Mouse (Mus musculus) limb, embryonic 12.5 days (tissue): ENCODE data around the gene Lgi4. TPM values are rescaled to one million over a fixed set of nuclear protein-coding genes. Genes with fewer than 3 reads are reported as not detected.

Experiments used
- ATAC-seq: fragments of 200-750 bp; cut with Nextera tagmentation; 2 replicates; pipeline ENCODE4 v1.8.0; 2017; ENCODE audit warnings: low read depth, moderate TSS enrichment; ENCODE audit not compliant: insufficient number of reproducible peaks, insufficient read depth, low FRiP score, low TSS enrichment
- H3K27ac ChIP-seq: fragments of 300-500 bp; sonication (generic); 2 replicates; pipeline ENCODE4 v1.5.1; 2016; ENCODE audit warnings: mild to moderate bottlenecking, moderate library complexity
- H3K27me3 ChIP-seq: fragments of 300-500 bp; sonication (generic); 2 replicates; pipeline ENCODE4 v1.6.1; 2016; ENCODE audit warnings: mild to moderate bottlenecking, moderate library complexity
- H3K36me3 ChIP-seq: fragments of 300-500 bp; sonication (generic); 2 replicates; pipeline ENCODE4 v1.6.1; 2016; ENCODE audit warnings: mild to moderate bottlenecking, moderate library complexity
- H3K4me1 ChIP-seq: fragments of 300-500 bp; sonication (generic); replicated peaks from 2 replicates; pipeline ENCODE4 v1.6.1; 2016
- H3K4me2 ChIP-seq: fragments of 300-500 bp; sonication (generic); 2 replicates; pipeline ENCODE4 v1.6.1; 2016; ENCODE audit warnings: mild to moderate bottlenecking, moderate library complexity
- H3K4me3 ChIP-seq: fragments of 300-500 bp; sonication (generic); replicated peaks from 2 replicates; pipeline ENCODE4 v1.5.1; 2016; ENCODE audit warnings: mild to moderate bottlenecking
- H3K9ac ChIP-seq: fragments of 300-500 bp; sonication (generic); replicated peaks from 2 replicates; pipeline ENCODE4 v1.6.1; 2016; ENCODE audit warnings: mild to moderate bottlenecking, moderate library complexity
- H3K9me3 ChIP-seq: fragments of 300-500 bp; sonication (generic); 2 replicates; pipeline ENCODE4 v1.6.1; 2016; ENCODE audit warnings: mild to moderate bottlenecking, moderate library complexity
- WGBS: fragments of 180-500 bp; shearing (Covaris S2); methylation state at CpG from one replicate; pipeline ENCODE4 v1.1.7; 2016; 5-methylcytosine and 5-hydroxymethylcytosine counted together
- polyA plus RNA-seq: library from polyadenylated mRNA; unstranded; fragments of >200 nt; fragmentation: Nextera tagmentation; extraction: Ambion mirVana; gene quantifications from 2 replicates; pipeline ENCODE4 v1.2.1, GENCODE M21; 2016

Lgi4 gene
- polyA plus RNA-seq, 1 experiment from 2014 or later: 0.61 TPM

DNA sequence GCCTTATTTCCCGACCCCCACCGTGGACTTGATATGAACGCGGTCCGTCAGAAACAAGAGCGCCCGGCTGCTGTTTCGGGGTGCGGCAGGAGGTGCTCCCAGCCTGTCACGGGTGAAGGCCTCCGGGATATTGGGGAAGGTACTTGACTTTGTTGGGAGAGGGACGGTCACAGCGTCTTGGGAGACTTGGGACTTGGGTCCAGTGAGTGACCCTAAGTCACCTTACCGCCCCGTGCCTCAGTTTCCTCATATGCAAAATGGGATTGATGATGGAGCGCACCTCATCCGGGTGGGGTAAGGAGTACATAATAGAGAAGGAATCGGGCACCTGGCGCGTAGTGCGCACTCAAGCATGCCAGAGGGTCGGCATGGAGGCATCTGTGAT, 6.9 kb upstream of the Lgi4 start:
- Histone ChIP-seq H3K4me3 (peak overlapping the region; percentile 28), H3K4me1 (peaks cover 64% of the 10 kb centered on the region), H3K27me3 (peaks cover 76% of the 10 kb centered on the region), H3K9me3 (no peaks in the 10 kb centered on the region), H3K36me3 (no peaks in the 10 kb centered on the region), H3K27ac (no peak overlapping the region), H3K9ac (0 out of 2 replicates have a peak overlapping the region, but pooled peaks have one; percentile 12), H3K4me2 (peak overlapping the region; percentile 52)
- 2% methylated on average over 22 of the region's 22 CpGs for WGBS
- no peak for ATAC-seq

DNA sequence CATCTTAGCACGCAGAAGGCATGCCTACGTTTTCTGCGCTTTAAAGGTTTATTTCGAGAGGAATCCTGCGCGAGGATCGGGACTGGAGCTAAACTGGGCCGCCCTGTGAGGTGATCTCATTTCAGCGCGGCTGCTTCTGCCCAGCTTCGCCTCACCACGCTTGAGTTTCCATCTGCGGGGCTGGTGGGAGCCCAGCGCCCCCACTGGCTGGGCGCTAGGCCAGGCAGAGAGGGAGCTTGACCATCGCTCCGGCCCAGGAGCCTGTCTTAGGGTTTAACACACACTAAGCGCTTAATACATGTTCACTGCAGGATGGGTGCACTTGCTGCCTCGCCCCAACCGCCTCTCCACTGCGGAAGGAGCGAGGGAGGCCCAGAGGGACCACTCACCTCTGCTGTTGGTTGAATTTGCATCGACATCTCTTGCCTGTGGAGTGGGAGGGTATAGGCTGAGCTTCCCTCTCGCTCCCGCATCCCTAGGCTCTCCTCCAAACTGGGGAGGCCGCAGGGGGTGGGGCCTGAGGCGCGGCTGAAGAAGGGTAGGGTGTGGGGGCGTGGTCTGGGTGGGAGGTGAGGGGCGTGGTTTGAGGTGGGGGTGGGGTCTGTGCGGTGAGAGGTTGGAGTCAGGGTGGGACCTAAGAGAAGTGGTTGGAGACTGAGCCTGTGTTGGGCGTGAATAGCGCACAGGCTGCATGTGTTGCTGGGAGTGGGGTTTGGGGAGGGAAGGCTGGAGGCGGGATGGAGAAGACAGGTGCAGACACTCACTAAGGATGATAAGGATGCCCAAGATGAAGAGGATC, 6.3 kb upstream of the Lgi4 start:
- no peak overlapping the region for H3K27ac ChIP-seq
- 2% methylated on average over 34 of the region's 34 CpGs for WGBS
- no peak for ATAC-seq

DNA sequence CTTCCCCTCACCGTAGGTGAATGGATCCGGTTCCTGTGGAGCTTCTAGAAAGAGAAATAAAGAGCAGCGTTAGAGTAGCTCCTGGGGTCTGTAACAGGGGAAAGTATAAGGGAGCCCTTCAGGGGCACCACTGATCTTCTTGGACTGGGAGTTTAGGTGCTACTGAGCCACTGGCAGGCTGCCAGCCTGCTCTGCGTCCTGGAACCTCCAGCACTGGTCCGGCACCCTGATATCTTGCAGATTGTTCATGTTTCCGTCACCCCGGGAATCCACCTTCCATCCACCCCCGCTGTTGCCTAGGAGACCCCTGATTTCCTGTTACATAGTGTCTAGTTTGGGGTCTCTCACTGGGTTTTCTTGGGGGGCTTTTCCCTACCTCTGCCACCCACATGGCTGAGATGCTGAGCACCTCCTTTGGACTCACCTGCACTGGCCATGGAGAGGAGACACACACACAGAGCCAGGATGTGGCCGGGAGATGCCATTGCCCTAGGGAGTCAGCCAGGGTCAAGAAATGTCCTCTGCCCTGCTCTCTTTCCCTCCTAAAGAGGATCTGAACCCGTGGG, 5.2 kb upstream of the Lgi4 start:
- Histone ChIP-seq H3K27ac (no peak overlapping the region), H3K9ac (no peak overlapping the region), H3K4me3 (no peak overlapping the region), H3K4me1 (peaks cover 66% of the 10 kb centered on the region), H3K27me3 (peaks cover 60% of the 10 kb centered on the region), H3K9me3 (no peaks in the 10 kb centered on the region), H3K36me3 (no peaks in the 10 kb centered on the region), H3K4me2 (peak overlapping the region; percentile 48)
- ATAC-seq: no peak
- WGBS: 30% methylated on average over 10 of the region's 10 CpGs

More for the DNA sequence above, 6.3 kb upstream of the Lgi4 start:
- Histone ChIP-seq H3K4me3 (peak overlapping the region; percentile 28), H3K27me3 (peaks cover 71% of the 10 kb centered on the region), H3K36me3 (no peaks in the 10 kb centered on the region), H3K4me1 (peaks cover 64% of the 10 kb centered on the region), H3K4me2 (peak overlapping the region; percentile 52), H3K9me3 (no peaks in the 10 kb centered on the region), H3K9ac (0 out of 2 replicates have a peak overlapping the region, but pooled peaks have one; percentile 12)

DNA sequence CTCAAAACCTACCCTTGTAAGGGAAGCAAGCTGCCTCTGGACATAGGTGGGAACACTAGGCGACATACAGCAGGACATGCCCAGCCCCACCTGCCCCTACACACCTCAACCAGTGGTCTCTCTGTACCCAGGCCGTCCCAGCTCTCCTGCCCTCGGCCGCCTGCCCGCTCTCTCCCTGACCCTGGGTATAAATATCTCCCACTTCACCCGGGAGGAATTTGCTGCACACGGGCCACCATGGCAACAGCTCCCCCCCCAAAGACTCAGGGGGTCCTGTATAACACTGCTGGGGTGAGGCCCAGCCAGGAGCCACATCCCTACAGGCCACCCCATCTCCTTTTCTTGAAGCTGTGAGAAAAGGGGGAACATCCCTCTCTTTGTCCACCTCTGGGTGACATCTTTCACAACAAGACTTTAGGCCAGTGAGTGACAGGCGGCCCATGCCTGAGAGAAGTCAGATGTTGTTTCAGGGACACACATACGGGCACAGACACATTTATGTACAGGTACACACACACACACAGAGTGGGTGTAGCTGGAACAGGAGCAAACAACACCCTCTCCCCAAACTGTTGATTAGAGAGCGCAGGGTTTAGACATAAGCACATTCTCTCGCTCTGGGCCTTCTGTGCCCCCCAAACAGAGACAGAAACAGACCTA, 4.4 kb upstream of the Lgi4 start:
- peak overlapping the region; percentile 54; the same call in 1 of the 2 replicates for H3K27ac ChIP-seq
- peak overlapping the region; percentile 24; the same call in 1 of the 2 replicates for H3K4me3 ChIP-seq
- no peaks in the 10 kb centered on the region for H3K36me3 ChIP-seq
- 48% methylated on average over 11 of the region's 11 CpGs for WGBS
- peaks cover 62% of the 10 kb centered on the region for H3K4me1 ChIP-seq
- H3K27me3 ChIP-seq: peaks cover 52% of the 10 kb centered on the region
- no peak overlapping the region for H3K9ac ChIP-seq
- peak overlapping the region; percentile 48 for H3K4me2 ChIP-seq
- no peaks in the 10 kb centered on the region for H3K9me3 ChIP-seq
- ATAC-seq: peak; percentile 6; the same call in 1 of the 2 replicates

DNA sequence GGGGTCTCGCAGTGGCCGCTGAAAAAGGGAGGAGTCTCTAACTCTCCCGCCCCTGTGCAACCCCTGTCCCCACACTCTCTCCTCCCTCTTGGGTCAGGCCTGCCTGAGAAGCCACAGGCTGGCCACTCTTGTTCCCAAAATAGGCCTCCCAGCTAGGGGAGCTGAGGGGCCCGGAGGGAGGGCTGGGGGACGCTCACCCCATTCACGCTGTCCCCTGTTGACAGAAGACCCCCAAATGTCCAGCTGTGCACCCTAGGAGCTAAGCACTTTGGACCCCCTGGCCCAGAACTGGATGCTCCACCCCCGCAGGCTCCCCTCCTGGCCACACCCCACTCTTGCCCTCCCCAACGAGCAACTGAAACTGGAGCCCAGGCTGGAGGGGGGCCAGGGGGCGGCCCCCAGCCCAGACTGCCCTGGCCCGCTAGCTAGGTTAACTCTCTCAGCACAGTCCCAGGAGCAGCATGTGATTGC, 3.8 kb upstream of the Lgi4 start:
- peak; percentile 69 for ATAC-seq
- peaks cover 56% of the 10 kb centered on the region for H3K4me1 ChIP-seq
- H3K4me3 ChIP-seq: peak overlapping the region; percentile 24
- H3K9ac ChIP-seq: 0 out of 2 replicates have a peak overlapping the region, but pooled peaks have one; percentile 4
- peak overlapping the region; percentile 54; the same call in 1 of the 2 replicates for H3K27ac ChIP-seq
- no peaks in the 10 kb centered on the region for H3K36me3 ChIP-seq
- H3K9me3 ChIP-seq: no peaks in the 10 kb centered on the region
- 4% methylated on average over 10 of the region's 10 CpGs for WGBS
- H3K4me2 ChIP-seq: peak overlapping the region; percentile 48
- peaks cover 46% of the 10 kb centered on the region for H3K27me3 ChIP-seq

DNA sequence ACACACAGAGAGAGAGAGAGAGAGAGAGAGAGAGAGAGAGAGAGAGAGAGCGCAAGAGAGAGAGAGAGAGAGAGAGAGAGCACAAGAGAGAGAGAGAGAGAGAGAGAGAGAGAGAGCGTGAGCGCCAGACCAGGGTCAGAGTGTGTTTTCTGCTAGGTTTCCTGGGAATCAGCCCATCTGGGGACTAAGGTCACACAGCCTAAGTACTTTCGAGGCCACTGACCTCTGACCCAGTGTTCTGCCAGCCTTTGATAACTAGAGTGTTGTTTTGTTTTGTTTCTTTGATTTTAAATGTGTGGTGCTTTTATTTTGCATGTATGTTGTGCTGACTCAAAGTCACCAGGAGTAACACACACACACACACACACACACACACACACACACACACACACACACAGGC, 3.3 kb upstream of the Lgi4 start:
- peaks cover 41% of the 10 kb centered on the region for H3K27me3 ChIP-seq
- 22% methylated on average over 3 of the region's 4 CpGs for WGBS
- no peak for ATAC-seq
- no peaks in the 10 kb centered on the region for H3K36me3 ChIP-seq
- H3K4me1 ChIP-seq: peaks cover 53% of the 10 kb centered on the region
- H3K9ac ChIP-seq: 0 out of 2 replicates have a peak overlapping the region, but pooled peaks have one; percentile 4
- H3K4me3 ChIP-seq: no peak overlapping the region
- peak overlapping the region; percentile 54; the same call in 1 of the 2 replicates for H3K27ac ChIP-seq
- H3K4me2 ChIP-seq: peak overlapping the region; percentile 48
- H3K9me3 ChIP-seq: no peaks in the 10 kb centered on the region

DNA sequence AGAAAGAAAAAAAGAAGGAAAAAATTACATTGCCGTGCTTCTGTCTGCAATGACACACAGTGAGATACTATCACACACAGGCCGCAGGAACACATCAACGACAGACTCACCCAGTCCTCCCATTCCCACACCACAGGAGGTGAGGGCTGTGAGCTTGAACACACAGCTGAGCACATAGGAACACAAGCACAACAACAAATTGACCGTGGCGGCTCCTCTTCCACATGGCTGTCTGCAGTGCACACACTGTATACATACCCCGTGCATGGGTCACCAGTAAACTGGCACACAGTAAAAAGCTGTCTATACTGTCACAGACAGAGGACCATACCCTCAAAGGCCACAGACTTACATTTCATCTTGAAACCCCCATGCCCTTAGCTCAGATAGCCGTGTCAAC, 2.7 kb upstream of the Lgi4 start:
- Histone ChIP-seq H3K4me2 (no peak overlapping the region), H3K9ac (no peak overlapping the region), H3K27me3 (peaks cover 35% of the 10 kb centered on the region), H3K36me3 (no peaks in the 10 kb centered on the region), H3K4me1 (peaks cover 47% of the 10 kb centered on the region), H3K4me3 (no peak overlapping the region), H3K9me3 (no peaks in the 10 kb centered on the region), H3K27ac (no peak overlapping the region)
- ATAC-seq: no peak
- 74% methylated on average over 7 of the region's 7 CpGs for WGBS

DNA sequence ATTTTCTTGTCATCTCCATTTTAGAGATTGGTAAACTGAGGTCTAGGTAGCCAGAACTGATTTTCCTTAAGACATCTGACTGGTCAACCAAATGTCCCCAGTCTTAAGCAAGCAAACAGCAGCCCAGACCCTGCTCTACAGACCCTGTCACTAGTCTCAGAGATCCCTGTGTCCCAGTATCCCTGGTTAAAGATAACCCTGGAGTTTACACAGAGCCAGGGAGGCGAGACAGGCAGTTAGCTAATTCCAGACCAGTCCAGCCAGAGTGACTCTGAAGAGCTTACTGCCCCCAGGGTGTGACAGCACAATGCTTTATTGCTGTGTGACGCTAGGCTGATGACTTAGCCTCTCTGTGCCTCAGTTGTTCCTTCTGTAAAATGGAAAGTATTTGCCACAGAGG, 2.1 kb upstream of the Lgi4 start, which contains the start of gene Fxyd1:
TSS of gene Fxyd1 (minus strand) at position 129 of the 400 bp plus-strand sequence.
- Histone ChIP-seq H3K4me1 (peaks cover 41% of the 10 kb centered on the region), H3K36me3 (no peaks in the 10 kb centered on the region), H3K9me3 (no peaks in the 10 kb centered on the region), H3K4me3 (no peak within 1 kb of the TSS), H3K27ac (peak within 1 kb of the TSS; percentile 54; the same call in 1 of the 2 replicates), H3K27me3 (peaks cover 29% of the 10 kb centered on the region), H3K4me2 (peak within 1 kb of the TSS; percentile 48; the same call in 1 of the 2 replicates), H3K9ac (0 out of 2 replicates have a peak within 1 kb of the TSS, but pooled peaks have one; percentile 4)
- 61% methylated on average over 2 of the region's 2 CpGs for WGBS
- no peak for ATAC-seq

DNA sequence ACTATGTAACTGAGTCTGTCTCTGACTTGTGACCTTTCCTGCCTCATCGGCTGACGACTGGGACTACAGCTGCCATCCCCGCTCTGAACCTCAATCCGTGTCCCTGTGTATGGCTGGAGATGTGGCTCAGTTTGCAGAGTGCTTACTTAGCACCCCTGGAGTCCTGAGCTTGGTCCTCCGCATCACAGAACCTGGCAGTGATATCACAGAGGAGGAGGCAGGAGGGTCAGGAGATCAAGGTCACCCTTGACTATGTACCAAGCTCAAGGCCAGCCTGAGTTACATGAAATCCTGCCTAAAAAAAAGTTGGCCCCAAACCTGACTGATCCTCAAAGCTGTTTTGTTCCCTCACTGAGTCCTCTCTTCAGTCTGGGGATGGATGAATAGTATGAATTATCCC, 1.4 kb upstream of the Lgi4 start:
- Histone ChIP-seq H3K4me3 (no peak overlapping the region), H3K36me3 (no peaks in the 10 kb centered on the region), H3K9ac (no peak overlapping the region), H3K9me3 (no peaks in the 10 kb centered on the region), H3K4me1 (peaks cover 34% of the 10 kb centered on the region), H3K27me3 (peaks cover 22% of the 10 kb centered on the region), H3K4me2 (no peak overlapping the region), H3K27ac (no peak overlapping the region)
- ATAC-seq: no peak
- WGBS: 60% methylated on average over 5 of the region's 5 CpGs

DNA sequence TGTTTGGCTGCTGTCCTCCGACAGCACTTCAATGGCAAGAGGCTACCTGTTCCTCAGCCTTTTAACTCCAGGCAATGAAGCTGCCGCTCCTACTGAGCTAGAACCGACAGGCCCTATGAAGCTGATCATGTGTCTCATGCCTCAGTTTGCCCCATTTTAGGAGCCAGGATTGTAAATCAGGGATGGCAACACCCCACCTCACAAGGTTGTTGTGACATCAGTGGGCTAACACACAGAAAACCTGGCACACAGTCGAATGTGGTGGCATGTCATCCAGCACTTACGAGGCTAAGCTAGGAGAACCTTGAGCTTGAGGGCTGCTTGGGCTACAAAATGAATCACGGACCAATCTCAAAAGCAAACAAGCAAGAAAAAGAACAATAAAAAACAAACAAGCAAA, 931 bp upstream of the Lgi4 start:
- H3K4me2 ChIP-seq: no peak overlapping the region
- H3K4me1 ChIP-seq: peaks cover 29% of the 10 kb centered on the region
- 83% methylated on average over 6 of the region's 6 CpGs for WGBS
- no peak for ATAC-seq
- H3K4me3 ChIP-seq: no peak overlapping the region
- no peak overlapping the region for H3K27ac ChIP-seq
- no peaks in the 10 kb centered on the region for H3K9me3 ChIP-seq
- peaks cover 17% of the 10 kb centered on the region for H3K27me3 ChIP-seq
- H3K9ac ChIP-seq: no peak overlapping the region
- no peaks in the 10 kb centered on the region for H3K36me3 ChIP-seq
